Mouse (Mus musculus): ENCODE measurements around the gene 4930412O13Rik. TPM values are rescaled to one million over a fixed set of nuclear protein-coding genes. Genes with fewer than 3 reads are reported as not detected.

The 4930412O13Rik gene
- polyA plus RNA-seq, 1 experiment from 2014 or later: 0.10 TPM

DNA sequence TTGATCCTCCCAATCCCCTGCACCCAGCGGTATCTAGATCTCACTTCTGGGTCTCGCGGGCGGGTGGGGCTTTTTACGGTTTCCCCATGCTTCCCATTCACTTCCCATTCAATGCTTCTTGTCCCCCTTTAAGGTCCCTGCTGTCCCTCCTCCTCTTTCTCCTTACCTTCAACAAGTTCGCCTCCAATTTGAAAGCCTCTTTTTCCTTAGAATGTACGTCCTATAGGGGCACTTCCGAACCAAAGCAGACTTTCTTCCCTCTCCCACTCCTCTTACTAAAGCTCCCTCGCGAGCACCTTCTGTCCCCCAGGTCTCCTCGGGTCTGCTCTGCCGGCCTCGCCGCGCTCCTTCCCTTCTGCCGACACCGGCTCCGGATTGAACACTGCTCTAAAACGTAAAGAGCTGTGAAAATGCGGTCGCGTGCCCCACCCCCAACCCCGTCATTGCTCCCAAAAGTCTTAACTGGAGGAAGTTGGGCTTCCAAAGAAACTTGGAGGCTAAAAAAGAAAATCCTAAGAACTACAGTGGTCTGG lies 8.7 kb downstream of the 4930412O13Rik start, which contains the start of gene Gata3:
TSS of gene Gata3 (minus strand) at position 384 of the 533 bp plus-strand sequence.
- peak within 1 kb of the TSS; percentile 38 for H3K4me3 ChIP-seq
- H3K9ac ChIP-seq: no peak within 1 kb of the TSS
- H3K36me3 ChIP-seq: no peaks in the 10 kb centered on the region
- H3K4me1 ChIP-seq (replicated peaks): peaks cover 12% of the 10 kb centered on the region
- no peak within 1 kb of the TSS for H3K27ac ChIP-seq
- WGBS: 1% methylated on average over 23 of the region's 23 CpGs
- ATAC-seq (replicated peaks; ENCODE audit: insufficient number of reproducible peaks, insufficient read depth, low FRiP score, low read depth): no peak
- no peaks in the 10 kb centered on the region for H3K9me3 ChIP-seq (replicated peaks)
- H3K4me2 ChIP-seq: peak within 1 kb of the TSS; percentile 68
- H3K27me3 ChIP-seq: peaks cover 93% of the 10 kb centered on the region

DNA sequence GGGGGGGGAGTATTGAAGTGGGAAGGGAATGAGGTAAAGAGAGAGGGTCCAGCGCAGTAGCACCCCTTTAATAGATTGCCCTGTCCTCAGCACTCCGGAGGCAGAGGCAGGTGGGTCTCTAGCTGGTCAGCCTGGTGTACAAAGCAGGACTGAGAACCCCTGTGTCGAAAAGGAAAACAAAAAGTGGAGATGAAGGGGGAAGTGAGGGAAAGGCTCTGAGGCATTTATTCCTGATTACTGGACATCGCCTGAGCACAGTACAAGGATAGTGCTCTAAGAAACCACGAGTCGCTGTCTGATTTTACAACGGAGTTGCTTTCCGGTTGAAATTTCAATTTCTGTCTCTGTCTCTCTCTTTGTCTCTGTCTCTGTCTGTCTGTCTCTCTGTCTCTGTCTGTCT lies 9.2 kb downstream of the 4930412O13Rik start:
- Histone ChIP-seq H3K9ac (no peak overlapping the region), H3K4me2 (peak overlapping the region; percentile 68), H3K27me3 (peaks cover 93% of the 10 kb centered on the region), H3K27ac (no peak overlapping the region), H3K9me3 (replicated peaks) (no peaks in the 10 kb centered on the region), H3K4me3 (peak overlapping the region; percentile 38), H3K36me3 (no peaks in the 10 kb centered on the region), H3K4me1 (replicated peaks) (peaks cover 12% of the 10 kb centered on the region)
- 5% methylated on average over 8 of the region's 8 CpGs for WGBS
- ATAC-seq (replicated peaks; ENCODE audit: insufficient number of reproducible peaks, insufficient read depth, low FRiP score, low read depth): no peak

DNA sequence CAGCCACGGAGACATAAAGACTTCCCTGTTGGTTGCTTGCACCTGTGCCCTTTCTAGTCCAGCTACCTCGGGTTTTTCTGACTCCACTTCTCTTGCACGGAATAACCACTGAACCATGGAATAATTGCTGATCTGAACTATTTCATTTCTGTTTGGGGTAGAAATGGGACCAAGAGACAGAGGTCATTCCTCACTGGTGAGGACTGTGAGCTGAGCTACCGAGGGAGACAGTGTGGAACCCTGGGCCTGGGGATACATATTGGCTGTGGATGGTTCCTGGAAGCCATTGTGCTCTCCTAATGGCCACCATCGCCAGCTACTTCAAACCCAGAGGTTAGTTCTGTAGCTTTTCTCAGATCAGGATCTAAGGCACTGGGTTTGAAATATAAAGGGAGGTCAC lies 9.9 kb downstream of the 4930412O13Rik start:
- Histone ChIP-seq H3K9ac (no peak overlapping the region), H3K4me3 (no peak overlapping the region), H3K9me3 (replicated peaks) (no peaks in the 10 kb centered on the region), H3K4me1 (replicated peaks) (peaks cover 18% of the 10 kb centered on the region), H3K27ac (no peak overlapping the region), H3K4me2 (no peak overlapping the region), H3K36me3 (no peaks in the 10 kb centered on the region), H3K27me3 (peaks cover 93% of the 10 kb centered on the region)
- ATAC-seq (replicated peaks; ENCODE audit: insufficient number of reproducible peaks, insufficient read depth, low FRiP score, low read depth): no peak
- WGBS: 7% methylated on average over 5 of the region's 5 CpGs

DNA sequence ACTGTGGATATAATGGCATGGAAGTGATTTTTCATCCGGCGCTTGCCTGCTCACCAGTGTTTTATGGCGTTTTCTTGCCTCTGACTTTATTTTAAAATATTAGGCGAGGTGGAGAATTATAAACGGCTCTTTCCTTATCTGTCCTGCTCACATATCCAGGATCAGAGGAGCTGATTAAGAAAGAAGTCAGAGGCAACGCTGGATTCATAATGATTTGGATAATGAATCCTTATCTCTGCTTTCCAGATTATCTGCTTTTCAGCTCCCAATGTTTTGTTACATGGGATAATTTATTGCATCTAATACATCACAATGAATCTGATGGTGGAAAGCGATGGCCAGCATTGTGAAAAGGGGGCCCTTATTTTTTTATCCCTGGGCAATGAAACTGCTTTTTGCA lies 11.5 kb downstream of the 4930412O13Rik start:
- Histone ChIP-seq H3K27ac (no peak overlapping the region), H3K9ac (no peak overlapping the region), H3K36me3 (no peaks in the 10 kb centered on the region), H3K4me2 (no peak overlapping the region), H3K4me3 (no peak overlapping the region), H3K4me1 (replicated peaks) (peaks cover 22% of the 10 kb centered on the region), H3K9me3 (replicated peaks) (no peaks in the 10 kb centered on the region), H3K27me3 (peaks cover 93% of the 10 kb centered on the region)
- no peak for ATAC-seq (replicated peaks; ENCODE audit: insufficient number of reproducible peaks, insufficient read depth, low FRiP score, low read depth)
- 8% methylated on average over 7 of the region's 7 CpGs for WGBS

DNA sequence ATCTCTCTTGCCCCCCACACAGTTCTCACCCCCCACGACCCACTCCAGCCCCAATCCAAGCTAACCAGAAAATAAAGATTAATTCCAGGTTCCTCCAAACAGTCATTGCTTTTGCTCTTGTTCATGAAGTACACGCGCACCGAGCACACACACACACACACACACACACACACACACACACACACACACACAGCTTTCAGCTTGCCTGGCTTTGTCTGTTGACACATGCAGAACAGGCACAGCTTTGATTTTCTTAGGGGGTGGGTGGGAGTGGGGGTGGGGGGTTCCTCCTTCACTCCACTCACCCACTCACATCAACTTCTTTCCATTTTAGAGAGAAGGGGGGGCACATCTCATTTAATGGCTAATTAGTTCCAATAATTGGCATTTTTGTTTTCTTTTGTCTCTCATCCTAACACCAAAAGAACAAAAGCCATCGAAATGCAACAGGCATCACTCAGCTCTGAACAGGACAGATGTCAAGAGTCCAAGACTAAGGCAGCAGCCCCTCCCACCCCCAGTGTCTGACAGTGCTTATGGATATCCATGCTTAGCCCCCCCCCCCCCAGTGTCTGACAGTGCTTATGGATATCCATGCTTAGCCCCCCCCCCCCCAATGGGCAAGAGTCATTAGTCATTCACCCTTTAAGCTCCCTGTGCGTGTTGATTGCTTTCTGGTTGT lies 12.4 kb downstream of the 4930412O13Rik start:
- no peaks in the 10 kb centered on the region for H3K36me3 ChIP-seq
- WGBS: 2% methylated on average over 6 of the region's 6 CpGs
- no peak overlapping the region for H3K27ac ChIP-seq
- H3K4me3 ChIP-seq: no peak overlapping the region
- H3K4me1 ChIP-seq (replicated peaks): peaks cover 22% of the 10 kb centered on the region
- H3K27me3 ChIP-seq: peaks cover 95% of the 10 kb centered on the region
- H3K9ac ChIP-seq: no peak overlapping the region
- H3K9me3 ChIP-seq (replicated peaks): no peaks in the 10 kb centered on the region
- no peak overlapping the region for H3K4me2 ChIP-seq
- ATAC-seq (replicated peaks; ENCODE audit: insufficient number of reproducible peaks, insufficient read depth, low FRiP score, low read depth): no peak

DNA sequence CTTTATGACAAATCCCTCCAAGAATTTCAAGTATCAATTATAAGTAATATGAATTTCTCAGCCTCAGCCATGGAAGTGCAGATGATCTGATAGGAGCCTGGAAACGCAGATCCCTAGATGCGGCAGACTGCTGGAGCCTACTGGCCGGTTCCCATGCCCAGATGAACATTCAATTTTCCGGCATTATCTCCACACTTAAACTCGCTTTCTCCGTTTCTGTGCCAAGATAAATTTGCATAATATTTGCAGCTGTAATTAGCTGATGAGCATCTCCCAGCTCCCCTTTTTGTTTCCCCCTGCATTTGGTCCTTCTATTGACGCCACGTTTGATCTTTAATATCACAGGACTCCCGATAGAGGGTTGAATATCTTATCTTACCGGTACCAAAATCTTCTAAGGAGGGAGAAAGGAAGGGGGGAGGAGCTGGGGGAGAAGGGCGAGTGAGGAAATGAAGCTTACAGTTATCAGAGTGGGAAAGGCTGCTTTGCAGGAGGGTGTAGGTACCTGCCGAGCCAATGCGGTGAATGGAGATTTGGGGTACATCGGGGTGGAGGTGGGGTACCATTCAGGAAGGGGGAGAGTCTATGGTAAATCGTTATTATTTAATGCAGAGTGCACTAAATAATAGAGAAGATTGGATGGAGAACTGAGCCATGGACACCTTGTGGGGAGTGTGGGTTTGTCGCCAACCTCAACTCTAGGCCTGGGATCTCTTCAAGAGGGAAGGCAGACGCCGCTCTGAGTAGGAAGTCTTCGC lies 14.0 kb downstream of the 4930412O13Rik start:
- Histone ChIP-seq H3K36me3 (no peaks in the 10 kb centered on the region), H3K4me3 (no peak overlapping the region), H3K27ac (no peak overlapping the region), H3K9me3 (replicated peaks) (no peaks in the 10 kb centered on the region), H3K4me1 (replicated peaks) (peaks cover 10% of the 10 kb centered on the region), H3K27me3 (peaks cover 93% of the 10 kb centered on the region), H3K4me2 (no peak overlapping the region), H3K9ac (no peak overlapping the region)
- no peak for ATAC-seq (replicated peaks; ENCODE audit: insufficient number of reproducible peaks, insufficient read depth, low FRiP score, low read depth)
- WGBS: 3% methylated on average over 19 of the region's 19 CpGs

DNA sequence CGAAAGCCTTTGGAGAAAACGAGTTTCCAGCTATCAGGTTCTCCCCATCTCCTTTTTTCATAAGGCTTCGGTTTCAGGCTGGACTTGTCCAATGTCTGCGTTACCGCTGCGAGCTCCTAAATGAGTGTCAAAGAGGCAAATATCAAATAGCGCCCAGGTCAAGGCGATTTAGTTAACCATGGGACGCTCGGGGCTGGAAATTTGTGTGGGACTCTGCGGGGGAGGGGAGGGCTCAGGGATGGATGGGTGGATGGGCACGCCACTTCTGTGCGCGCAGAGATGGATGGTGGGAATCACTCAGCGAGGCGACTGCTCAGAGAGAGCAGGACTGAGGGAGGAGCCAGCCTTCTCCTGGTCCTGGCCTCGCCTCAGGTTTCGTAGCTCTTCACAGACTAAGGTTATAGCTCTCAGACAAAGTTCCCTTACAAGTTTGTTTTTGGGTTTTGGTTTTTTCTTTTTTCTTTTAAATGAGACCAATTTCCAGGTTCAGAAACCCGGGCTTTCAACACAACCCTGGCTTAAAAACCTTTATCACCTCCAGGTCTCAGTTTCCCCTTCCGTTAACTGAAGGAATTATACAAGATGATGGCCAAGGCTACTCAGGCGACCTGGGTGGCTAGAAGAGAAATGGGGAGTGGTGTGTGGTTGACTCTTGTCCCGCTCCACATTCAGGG lies 15.2 kb downstream of the 4930412O13Rik start:
- H3K27ac ChIP-seq: no peak overlapping the region
- H3K4me3 ChIP-seq: peak overlapping the region; percentile 29
- no peaks in the 10 kb centered on the region for H3K36me3 ChIP-seq
- no peaks in the 10 kb centered on the region for H3K9me3 ChIP-seq (replicated peaks)
- peak overlapping the region; percentile 42 for H3K4me2 ChIP-seq
- H3K9ac ChIP-seq: no peak overlapping the region
- no peak for ATAC-seq (replicated peaks; ENCODE audit: insufficient number of reproducible peaks, insufficient read depth, low FRiP score, low read depth)
- H3K4me1 ChIP-seq (replicated peaks): peaks cover 10% of the 10 kb centered on the region
- H3K27me3 ChIP-seq: peaks cover 84% of the 10 kb centered on the region
- WGBS: 2% methylated on average over 22 of the region's 22 CpGs

DNA sequence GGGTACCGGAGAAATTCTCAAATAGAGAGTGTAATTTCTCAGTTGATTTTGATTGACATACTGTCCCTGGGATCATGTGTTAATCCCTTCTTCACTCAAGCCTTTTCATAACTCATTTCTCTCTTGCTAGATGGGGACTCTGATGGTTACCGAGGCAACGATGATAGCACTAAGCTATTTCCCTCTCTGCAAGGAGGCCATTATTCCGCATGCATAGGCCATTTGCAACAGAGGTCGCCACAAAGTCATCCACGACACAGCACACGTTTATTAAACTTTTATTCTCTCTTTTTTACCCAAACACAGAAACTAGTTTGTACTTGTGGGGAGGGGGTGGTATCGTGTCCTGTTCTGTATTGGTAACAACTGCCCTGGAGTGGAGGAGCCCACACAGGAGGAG lies 16.8 kb downstream of the 4930412O13Rik start:
- WGBS: 29% methylated on average over 8 of the region's 8 CpGs
- H3K36me3 ChIP-seq: no peaks in the 10 kb centered on the region
- H3K27me3 ChIP-seq: peaks cover 72% of the 10 kb centered on the region
- H3K4me3 ChIP-seq: no peak overlapping the region
- ATAC-seq (replicated peaks; ENCODE audit: insufficient number of reproducible peaks, insufficient read depth, low FRiP score, low read depth): no peak
- no peak overlapping the region for H3K9ac ChIP-seq
- H3K9me3 ChIP-seq (replicated peaks): no peaks in the 10 kb centered on the region
- no peak overlapping the region for H3K27ac ChIP-seq
- no peak overlapping the region for H3K4me2 ChIP-seq
- H3K4me1 ChIP-seq (replicated peaks): peaks cover 10% of the 10 kb centered on the region

DNA sequence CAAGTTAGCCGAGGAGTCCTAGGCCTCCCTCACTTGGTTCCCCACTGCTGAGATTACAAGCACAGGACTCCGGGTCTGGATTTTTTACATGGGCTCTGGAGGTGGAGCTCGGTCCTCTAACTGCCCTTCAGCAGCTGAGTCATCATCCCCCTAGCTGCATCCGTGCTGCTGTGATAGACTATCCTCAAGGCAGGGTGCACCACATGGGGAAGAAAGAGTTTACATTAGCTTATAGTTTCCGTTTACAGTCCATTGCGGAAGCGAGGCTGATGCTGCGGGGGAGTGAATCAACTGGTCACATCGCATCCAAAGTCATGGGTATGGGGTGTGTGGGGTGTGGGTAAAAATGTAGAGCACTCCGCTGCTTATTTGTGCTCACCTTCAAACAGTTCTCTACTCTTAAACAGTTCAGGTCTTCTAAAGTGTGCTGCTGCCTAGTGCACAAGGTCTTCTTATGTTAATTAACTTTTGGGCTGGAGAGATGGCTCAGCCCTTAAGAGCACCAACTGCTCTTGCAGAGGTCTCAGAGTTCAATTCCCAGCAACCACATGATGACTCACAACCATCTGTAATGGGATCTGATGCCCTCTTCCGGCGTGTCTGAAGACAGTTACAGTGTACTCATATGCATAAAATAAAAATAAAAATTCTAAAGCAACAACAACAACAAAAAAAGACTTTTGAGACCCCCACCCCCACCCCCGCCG lies 23.0 kb downstream of the 4930412O13Rik start:
- H3K4me3 ChIP-seq: no peak overlapping the region
- no peak overlapping the region for H3K4me2 ChIP-seq
- H3K27me3 ChIP-seq: peaks cover 12% of the 10 kb centered on the region
- no peak for ATAC-seq (replicated peaks; ENCODE audit: insufficient number of reproducible peaks, insufficient read depth, low FRiP score, low read depth)
- H3K9ac ChIP-seq: no peak overlapping the region
- no peak overlapping the region for H3K27ac ChIP-seq
- WGBS: 54% methylated on average over 14 of the region's 14 CpGs
- no peaks in the 10 kb centered on the region for H3K36me3 ChIP-seq
- H3K9me3 ChIP-seq (replicated peaks): no peaks in the 10 kb centered on the region
- H3K4me1 ChIP-seq (replicated peaks): peaks cover 5% of the 10 kb centered on the region; the same call in 1 of the 2 replicates

DNA sequence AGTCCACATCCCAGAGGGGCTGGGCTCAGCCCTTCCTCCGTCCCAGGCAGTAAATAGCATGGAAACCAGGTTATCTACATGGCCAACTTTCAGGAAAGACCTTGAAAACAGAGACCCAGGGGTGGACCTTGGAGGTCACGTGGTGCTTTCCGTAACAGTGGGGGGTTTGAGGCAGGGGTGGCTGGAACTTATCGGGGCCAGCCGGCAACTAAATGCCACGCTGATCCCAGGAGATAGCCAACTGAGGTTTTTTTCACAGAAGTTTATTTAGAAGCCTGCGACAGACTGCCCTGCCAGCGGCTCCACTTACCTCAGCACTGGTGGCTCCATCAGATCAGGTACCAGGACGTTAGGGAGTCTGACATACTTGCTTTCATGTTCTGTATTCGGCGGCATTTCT lies 24.9 kb downstream of the 4930412O13Rik start:
- Histone ChIP-seq H3K4me1 (replicated peaks) (peaks cover 5% of the 10 kb centered on the region; the same call in 1 of the 2 replicates), H3K4me2 (peak overlapping the region; percentile 55), H3K4me3 (peak overlapping the region; percentile 22), H3K27me3 (no peaks in the 10 kb centered on the region), H3K36me3 (no peaks in the 10 kb centered on the region), H3K9ac (no peak overlapping the region), H3K9me3 (replicated peaks) (no peaks in the 10 kb centered on the region), H3K27ac (no peak overlapping the region)
- ATAC-seq (replicated peaks; ENCODE audit: insufficient number of reproducible peaks, insufficient read depth, low FRiP score, low read depth): no peak
- 3% methylated on average over 11 of the region's 11 CpGs for WGBS

DNA sequence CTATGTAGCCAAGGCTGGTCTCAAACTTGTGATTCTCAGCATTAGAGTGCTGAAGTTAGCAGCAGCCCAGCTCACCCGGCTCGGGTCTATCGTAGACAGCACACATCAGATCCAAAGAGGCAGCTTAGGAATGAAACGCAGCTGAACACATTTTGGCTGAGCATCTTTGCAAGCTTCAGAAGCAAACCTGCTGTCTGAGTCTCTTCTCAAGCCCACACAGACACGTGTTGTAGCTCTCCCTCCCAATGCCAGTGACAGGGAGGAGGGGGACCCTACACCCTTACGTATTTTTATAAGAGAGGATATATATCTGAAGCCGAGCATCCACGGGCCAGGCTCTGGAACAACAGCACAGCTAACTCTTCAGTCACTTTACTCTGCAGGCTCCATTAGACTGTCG lies 36.5 kb downstream of the 4930412O13Rik start:
- 81% methylated on average over 9 of the region's 9 CpGs for WGBS
- Histone ChIP-seq H3K4me2 (no peak overlapping the region), H3K9me3 (replicated peaks) (no peaks in the 10 kb centered on the region)

More for the DNA sequence above, 36.5 kb downstream of the 4930412O13Rik start:
- Histone ChIP-seq H3K27me3 (no peaks in the 10 kb centered on the region), H3K9ac (no peak overlapping the region), H3K27ac (no peak overlapping the region), H3K4me3 (no peak overlapping the region), H3K4me1 (replicated peaks) (peaks cover 3% of the 10 kb centered on the region; the same call in 1 of the 2 replicates), H3K36me3 (0 out of 2 replicates have a peak, but pooled peaks cover 4% of the 10 kb centered on the region)
- ATAC-seq (replicated peaks; ENCODE audit: insufficient number of reproducible peaks, insufficient read depth, low FRiP score, low read depth): no peak
